Mouse (Mus musculus): ENCODE data around the gene Znhit2. TPM values are rescaled to one million over a fixed set of nuclear protein-coding genes. Genes with fewer than 3 reads are reported as not detected.

The Znhit2 gene
- polyA plus RNA-seq, 1 experiment from 2014 or later: 33.0 TPM

DNA sequence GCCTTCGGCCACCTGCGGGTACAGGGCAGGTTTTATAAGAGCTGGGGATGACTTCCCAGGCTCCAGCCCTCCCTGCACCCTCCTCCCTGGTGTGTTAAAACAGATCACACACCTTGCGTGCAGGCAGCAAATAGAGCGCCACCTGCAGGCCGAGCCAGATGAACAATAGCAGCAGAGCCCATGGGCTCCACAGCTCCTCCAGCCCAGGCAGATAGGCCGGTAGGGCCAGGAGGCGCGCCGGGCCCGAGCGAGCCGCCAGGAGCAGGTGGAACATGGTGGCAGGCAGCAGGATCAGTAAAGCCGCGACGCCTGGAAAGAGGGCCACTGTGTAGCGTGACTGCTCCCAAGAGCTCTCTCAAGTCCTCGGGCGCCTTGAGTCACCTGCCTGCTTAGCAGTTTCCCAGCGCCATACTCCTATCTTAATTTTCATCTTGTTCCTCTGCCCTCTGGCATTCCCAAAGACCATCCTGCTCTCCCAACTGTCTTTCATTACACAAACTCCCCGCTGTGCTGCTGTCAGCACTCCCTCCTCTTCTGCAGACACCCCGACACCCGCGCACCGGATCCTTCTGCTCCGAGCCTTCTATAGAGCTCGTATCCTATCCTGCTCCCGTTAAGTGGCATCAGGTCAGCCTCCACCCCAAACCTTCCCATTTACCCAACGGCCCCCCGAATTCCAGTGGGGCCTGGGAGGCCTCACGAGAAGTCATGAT lies 6.2 kb downstream of the Znhit2 start:
- Histone ChIP-seq H3K27me3 (no peaks in the 10 kb centered on the region), H3K9ac (replicated peaks) (peak overlapping the region; percentile 86), H3K4me1 (peaks cover 37% of the 10 kb centered on the region), H3K4me3 (peak overlapping the region; percentile 65), H3K4me2 (replicated peaks) (peak overlapping the region; percentile 97), H3K36me3 (peaks cover 29% of the 10 kb centered on the region), H3K9me3 (no peaks in the 10 kb centered on the region), H3K27ac (replicated peaks) (peak overlapping the region; percentile 89)
- ATAC-seq (replicated peaks): peak; percentile 70
- WGBS: under 1% methylated on average over 30 of the region's 30 CpGs

DNA sequence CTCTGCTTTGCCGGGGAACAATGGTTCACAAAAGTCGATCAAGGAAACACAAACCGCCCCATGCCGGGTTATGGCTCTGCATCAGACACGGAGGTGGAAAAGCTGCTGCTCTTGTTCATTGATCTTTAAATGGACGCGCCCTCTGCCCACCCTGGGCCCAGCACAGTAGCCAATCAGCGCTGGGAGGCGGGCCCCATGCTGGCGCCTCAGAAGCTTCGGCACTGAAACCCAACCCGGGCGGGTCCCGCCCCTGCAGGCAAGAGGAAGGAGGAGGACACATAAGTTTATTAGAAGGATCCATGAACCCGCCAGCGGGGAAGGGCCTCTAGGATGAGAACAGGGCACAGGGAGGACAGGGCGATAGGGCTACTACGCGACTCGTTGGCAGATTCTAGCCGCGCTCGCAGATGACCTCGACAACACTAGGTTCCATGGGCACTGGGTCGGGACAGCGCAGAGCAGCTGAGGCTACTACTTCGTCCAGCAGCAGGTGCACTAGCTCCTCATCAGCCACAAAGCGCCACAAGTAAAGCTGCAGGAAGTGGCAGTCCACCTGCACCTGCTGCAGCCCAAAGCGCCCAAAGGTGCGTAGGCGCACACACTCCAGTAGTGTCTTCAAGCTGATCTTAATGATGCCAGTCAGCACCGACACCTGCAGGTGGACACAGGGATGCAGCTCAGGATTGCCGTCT lies 6.9 kb downstream of the Znhit2 start, which contains the start of gene Tm7sf2:
Gene Tm7sf2, minus strand, starts transcription at position 650 of the 692 bp plus-strand sequence.
- H3K36me3 ChIP-seq: peaks cover 29% of the 10 kb centered on the region
- peak within 1 kb of the TSS; percentile 86 for H3K9ac ChIP-seq (replicated peaks)
- peak; percentile 91 for ATAC-seq (replicated peaks)
- H3K4me1 ChIP-seq: peaks cover 30% of the 10 kb centered on the region
- H3K4me2 ChIP-seq (replicated peaks): peak within 1 kb of the TSS; percentile 97
- H3K9me3 ChIP-seq: no peaks in the 10 kb centered on the region
- peak within 1 kb of the TSS; percentile 65 for H3K4me3 ChIP-seq
- 8% methylated on average over 33 of the region's 33 CpGs for WGBS
- H3K27ac ChIP-seq (replicated peaks): peak within 1 kb of the TSS; percentile 89
- H3K27me3 ChIP-seq: no peaks in the 10 kb centered on the region

DNA sequence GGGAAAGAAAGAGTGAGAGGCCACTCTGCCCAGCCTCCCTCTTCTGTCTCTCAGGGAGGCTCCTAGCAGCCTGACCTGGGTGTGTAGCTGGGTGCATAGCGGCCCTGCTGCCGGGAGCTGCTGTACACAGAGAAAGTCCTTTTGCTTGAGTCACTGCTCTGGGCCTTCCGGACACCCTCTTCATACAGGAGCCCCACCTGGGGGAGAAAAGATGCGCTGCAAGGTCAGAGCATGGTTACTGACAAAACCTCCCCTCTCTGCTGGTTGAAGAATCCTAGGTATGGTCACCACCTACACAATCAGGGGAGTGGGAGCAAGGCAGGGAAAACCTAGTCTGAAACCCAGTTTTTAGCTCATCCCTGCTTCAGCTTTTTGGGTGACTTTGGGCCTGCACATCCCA lies 8.0 kb downstream of the Znhit2 start:
- ATAC-seq (replicated peaks): no peak
- H3K36me3 ChIP-seq: peaks cover 29% of the 10 kb centered on the region

DNA sequence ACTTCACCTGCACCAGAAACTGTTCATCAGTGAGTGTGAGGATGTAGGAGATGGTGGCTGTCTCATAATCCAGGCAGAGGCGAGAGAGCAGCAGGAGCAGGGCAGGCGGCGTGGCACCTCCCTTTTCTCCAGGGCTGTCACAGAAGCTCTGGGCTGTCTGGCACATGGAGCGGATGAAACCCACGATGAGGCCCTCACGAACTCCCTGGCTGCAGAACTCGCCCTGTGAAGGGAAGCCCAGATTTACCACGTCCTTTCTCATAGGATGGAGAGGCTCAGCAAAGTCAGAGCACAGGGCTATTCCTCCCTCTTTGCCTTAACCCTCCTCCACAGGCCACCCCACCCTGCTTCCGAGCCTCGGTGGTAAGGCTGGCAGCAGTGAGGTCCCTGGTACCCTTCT lies 8.9 kb downstream of the Znhit2 start:
- peaks cover 23% of the 10 kb centered on the region for H3K4me1 ChIP-seq
- WGBS: 92% methylated on average over 10 of the region's 10 CpGs

More for the DNA sequence above, 8.0 kb downstream of the Znhit2 start:
- Histone ChIP-seq H3K27me3 (no peaks in the 10 kb centered on the region), H3K9ac (replicated peaks) (no peak overlapping the region), H3K4me3 (no peak overlapping the region), H3K27ac (replicated peaks) (no peak overlapping the region), H3K4me2 (replicated peaks) (no peak overlapping the region), H3K4me1 (peaks cover 23% of the 10 kb centered on the region), H3K9me3 (no peaks in the 10 kb centered on the region)
- 73% methylated on average over 4 of the region's 4 CpGs for WGBS

DNA sequence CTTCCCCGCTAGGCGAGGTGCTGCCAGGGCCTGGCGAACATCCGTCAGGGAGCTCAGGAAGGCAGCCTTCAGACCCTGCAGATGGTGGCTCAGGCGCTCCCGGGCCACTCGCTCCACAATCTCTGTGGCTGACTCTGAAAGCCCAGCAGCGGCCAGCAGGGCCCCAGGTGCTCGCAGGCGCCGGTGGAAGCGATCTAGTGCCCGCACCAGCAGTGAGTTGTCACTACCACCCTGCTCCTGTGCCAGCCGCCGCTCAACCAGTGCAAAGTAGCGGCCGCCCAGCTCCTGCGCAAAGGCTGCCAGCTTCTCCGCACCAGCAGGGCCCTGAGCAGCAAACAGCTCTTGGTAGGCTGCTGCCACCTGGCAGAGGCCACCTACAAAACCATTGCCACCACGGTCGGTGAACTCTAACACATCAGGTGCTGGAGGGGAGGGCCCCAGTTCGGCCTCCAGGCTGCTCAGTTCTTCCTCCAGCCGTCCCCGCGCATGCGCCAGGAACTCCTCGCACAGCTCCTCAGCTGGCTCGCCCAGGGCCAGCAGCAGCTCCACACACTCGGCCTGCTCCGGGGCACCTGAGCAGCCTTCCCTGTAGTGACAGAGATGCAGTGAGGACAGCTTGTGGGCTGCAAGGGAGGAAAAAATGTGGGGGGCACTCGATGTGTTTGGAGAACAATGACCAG lies 9.7 kb downstream of the Znhit2 start:
- Histone ChIP-seq H3K4me2 (replicated peaks) (no peak overlapping the region), H3K4me3 (no peak overlapping the region), H3K9ac (replicated peaks) (no peak overlapping the region), H3K4me1 (peaks cover 23% of the 10 kb centered on the region), H3K36me3 (peaks cover 29% of the 10 kb centered on the region), H3K27me3 (no peaks in the 10 kb centered on the region), H3K27ac (replicated peaks) (no peak overlapping the region), H3K9me3 (no peaks in the 10 kb centered on the region)
- 92% methylated on average over 31 of the region's 31 CpGs for WGBS
- no peak for ATAC-seq (replicated peaks)

More for the DNA sequence above, 8.9 kb downstream of the Znhit2 start:
- Histone ChIP-seq H3K9ac (replicated peaks) (no peak overlapping the region), H3K9me3 (no peaks in the 10 kb centered on the region), H3K4me3 (no peak overlapping the region), H3K27ac (replicated peaks) (no peak overlapping the region), H3K4me2 (replicated peaks) (no peak overlapping the region), H3K27me3 (no peaks in the 10 kb centered on the region), H3K36me3 (peaks cover 29% of the 10 kb centered on the region)
- ATAC-seq (replicated peaks): no peak

DNA sequence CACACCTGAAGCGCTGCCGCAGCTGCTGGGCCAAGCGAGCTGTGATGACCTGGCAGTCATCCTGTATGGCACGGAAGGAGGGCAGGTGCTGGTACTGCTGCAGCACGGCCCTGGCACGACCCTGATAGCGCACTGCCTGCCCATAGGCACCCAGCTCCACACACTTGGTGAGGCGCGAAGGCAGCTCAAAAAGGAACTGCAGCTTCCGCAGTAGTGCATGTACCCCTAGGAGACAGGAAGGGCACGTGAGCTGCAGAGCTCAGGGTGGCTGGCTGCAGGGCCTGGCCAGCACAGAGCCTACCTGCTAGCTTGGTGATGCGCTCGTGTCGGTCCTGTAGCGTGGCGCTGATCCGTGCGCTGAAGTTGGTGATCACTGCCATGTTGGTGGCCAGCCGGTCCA lies 10.3 kb downstream of the Znhit2 start:
- H3K36me3 ChIP-seq: peaks cover 29% of the 10 kb centered on the region
- ATAC-seq (replicated peaks): no peak
- no peak overlapping the region for H3K9ac ChIP-seq (replicated peaks)
- 94% methylated on average over 19 of the region's 19 CpGs for WGBS
- H3K27ac ChIP-seq (replicated peaks): no peak overlapping the region
- no peaks in the 10 kb centered on the region for H3K27me3 ChIP-seq
- no peak overlapping the region for H3K4me2 ChIP-seq (replicated peaks)
- H3K9me3 ChIP-seq: no peaks in the 10 kb centered on the region
- H3K4me3 ChIP-seq: no peak overlapping the region
- peaks cover 23% of the 10 kb centered on the region for H3K4me1 ChIP-seq

DNA sequence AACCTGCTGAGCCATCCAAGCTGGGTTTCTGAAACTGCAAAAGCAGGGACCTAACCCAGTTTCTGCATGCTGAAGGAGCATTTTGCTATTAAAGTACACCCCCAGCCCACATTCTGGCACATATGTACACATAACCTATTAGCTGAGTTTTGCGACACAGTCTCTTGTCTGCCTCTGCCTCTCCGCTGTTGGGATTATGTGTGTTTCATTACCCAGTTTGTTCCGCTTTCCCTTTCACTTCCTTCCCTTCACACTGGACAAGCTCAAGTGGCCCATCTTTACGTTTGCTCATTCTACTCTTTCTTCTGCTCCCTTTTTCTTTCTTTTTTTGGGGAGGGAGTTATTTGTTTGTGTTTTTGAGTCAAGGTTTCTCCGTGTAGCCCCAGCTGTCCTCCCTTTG lies 12.9 kb downstream of the Znhit2 start:
- ATAC-seq (replicated peaks): no peak
- 93% methylated on average over 5 of the region's 5 CpGs for whole genome bisulfite sequencing
- Histone ChIP-seq H3K9me3 (no peaks in the 10 kb centered on the region), H3K27ac (replicated peaks) (no peak overlapping the region), H3K36me3 (peaks cover 26% of the 10 kb centered on the region), H3K27me3 (no peaks in the 10 kb centered on the region), H3K4me1 (peaks cover 15% of the 10 kb centered on the region), H3K4me3 (no peak overlapping the region), H3K4me2 (replicated peaks) (no peak overlapping the region), H3K9ac (replicated peaks) (no peak overlapping the region)

DNA sequence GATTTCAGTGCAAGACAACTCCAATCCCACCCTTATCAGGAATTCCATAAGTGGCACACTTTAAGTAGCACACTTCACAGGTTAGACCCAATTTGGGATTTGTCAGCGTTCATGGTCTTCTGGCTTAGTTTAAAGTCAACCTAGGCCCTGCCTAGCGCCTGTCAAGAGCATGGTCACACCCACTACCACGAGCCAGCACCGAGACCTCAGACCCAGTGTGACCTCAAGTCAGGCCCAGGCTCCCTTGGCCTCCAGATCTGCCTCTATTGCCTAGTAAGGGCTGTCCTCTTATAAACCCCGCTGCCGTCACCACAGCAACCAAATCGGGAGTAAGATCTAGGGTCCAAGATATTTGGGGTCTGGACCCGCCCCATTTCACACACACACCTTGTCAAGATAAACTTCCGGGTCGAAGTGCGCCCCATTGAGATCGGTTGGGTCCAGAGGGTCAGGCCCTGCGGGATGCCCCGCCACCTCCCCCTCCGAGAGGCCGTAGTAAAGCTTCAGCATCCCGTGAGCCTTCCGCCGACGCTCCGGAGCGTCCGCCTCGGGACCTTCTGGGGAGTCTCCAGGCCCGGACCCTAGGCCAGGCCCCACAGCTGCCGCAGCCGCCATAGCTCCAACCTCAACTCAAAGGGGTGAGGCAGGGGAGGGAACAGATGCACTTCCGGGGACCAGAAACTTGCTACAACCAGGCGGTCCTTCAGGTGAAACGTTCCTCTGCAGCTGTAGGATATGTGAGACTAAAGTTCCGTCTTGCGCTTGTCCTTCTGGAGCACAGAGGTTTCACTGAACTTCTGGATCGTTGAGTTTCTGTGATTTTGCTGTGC lies 15.8 kb downstream of the Znhit2 start, which contains the start of gene Vps51:
Gene Vps51, minus strand, starts transcription at position 668 of the 830 bp plus-strand sequence.
- Histone ChIP-seq H3K9ac (replicated peaks) (peak within 1 kb of the TSS; percentile 70), H3K9me3 (no peaks in the 10 kb centered on the region), H3K27me3 (no peaks in the 10 kb centered on the region), H3K4me1 (peaks cover 15% of the 10 kb centered on the region), H3K27ac (replicated peaks) (peak within 1 kb of the TSS; percentile 88), H3K36me3 (peaks cover 18% of the 10 kb centered on the region), H3K4me2 (replicated peaks) (peak within 1 kb of the TSS; percentile 95), H3K4me3 (peak within 1 kb of the TSS; percentile 69)
- WGBS: 2% methylated on average over 33 of the region's 33 CpGs
- ATAC-seq (replicated peaks): peak; percentile 91

DNA sequence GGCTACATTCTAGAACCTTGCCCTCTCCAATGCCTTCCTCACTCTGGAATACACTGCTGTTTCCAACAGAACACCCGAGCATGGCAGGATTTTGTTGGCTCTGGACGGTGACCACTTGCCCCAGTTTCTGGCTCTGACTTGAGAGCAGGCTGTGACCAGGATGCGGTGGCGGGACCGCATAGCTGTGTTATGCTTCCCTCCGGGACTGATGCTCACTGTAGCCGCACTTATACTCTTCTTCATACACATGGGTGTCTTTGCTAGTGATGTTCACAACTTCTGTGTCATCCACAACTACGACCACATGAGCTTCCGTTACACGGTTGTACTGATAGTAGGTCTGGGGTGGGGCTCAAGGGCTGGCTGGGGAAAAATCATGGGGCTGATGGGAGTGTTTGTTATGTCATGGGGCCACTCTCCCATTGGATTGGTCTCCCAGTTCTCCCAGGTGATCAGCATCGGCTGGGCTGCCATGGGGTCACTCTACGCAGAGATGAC lies 19.0 kb downstream of the Znhit2 start, which contains the start of gene Tmem262:
Gene Tmem262, plus strand, starts transcription at position 51 of the 498 bp plus-strand sequence.
- Histone ChIP-seq H3K36me3 (peaks cover 26% of the 10 kb centered on the region), H3K9me3 (no peaks in the 10 kb centered on the region), H3K4me3 (no peak within 1 kb of the TSS), H3K9ac (replicated peaks) (no peak within 1 kb of the TSS), H3K4me1 (peaks cover 29% of the 10 kb centered on the region), H3K27me3 (no peaks in the 10 kb centered on the region), H3K27ac (replicated peaks) (no peak within 1 kb of the TSS), H3K4me2 (replicated peaks) (no peak within 1 kb of the TSS)
- 94% methylated on average over 12 of the region's 12 CpGs for WGBS
- no peak for ATAC-seq (replicated peaks)

DNA sequence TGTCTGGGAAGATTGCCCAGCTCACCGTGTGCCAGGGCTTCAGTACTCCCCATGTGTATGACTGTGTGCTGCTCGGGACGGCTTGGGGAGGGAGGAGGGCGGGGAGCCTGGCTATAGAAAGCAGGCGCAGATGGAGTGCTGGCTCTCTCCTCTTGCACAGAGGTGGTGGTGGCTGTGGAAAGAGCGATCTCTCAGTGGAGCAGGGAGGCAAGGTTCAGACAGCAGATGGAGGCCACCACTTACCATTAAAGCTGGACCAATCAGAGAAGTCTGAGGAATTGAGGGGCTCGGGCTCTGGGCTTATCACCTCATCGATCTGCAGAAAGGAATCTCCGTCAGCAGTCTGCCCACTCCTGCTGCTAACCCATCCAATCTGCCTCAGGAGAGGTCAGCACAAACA lies 21.2 kb downstream of the Znhit2 start, which contains the start of gene Gm28374:
Gene Gm28374, minus strand, starts transcription at position 101 of the 400 bp plus-strand sequence.
- ATAC-seq (replicated peaks): no peak
- Histone ChIP-seq H3K36me3 (peaks cover 26% of the 10 kb centered on the region), H3K27me3 (no peaks in the 10 kb centered on the region), H3K4me1 (peaks cover 28% of the 10 kb centered on the region), H3K4me3 (no peak within 1 kb of the TSS), H3K9me3 (no peaks in the 10 kb centered on the region), H3K27ac (replicated peaks) (no peak within 1 kb of the TSS), H3K4me2 (replicated peaks) (no peak within 1 kb of the TSS), H3K9ac (replicated peaks) (no peak within 1 kb of the TSS)
- WGBS: 85% methylated on average over 9 of the region's 9 CpGs
